Mouse (Mus musculus): Measurements from ENCODE around the gene Npb. TPM values are rescaled to one million over a fixed set of nuclear protein-coding genes. Genes with fewer than 3 reads are reported as not detected.

Npb gene
- polyA plus RNA-seq, 1 experiment from 2014 or later, result 19.5 TPM

GRCm38 (mm10) chr11:120626785-120627467, 18.6 kb downstream of the Npb start:
- H3K4me3 ChIP-seq (ENCODE audit: low read length), result no peak overlapping the region
- no peaks in the 10 kb centered on the region for H3K27me3 ChIP-seq (ENCODE audit: control insufficient read depth, insufficient read depth, low read length)
- WGBS, result 91% methylated on average over 11 of the region's 11 CpGs
- ATAC-seq (ENCODE audit: low FRiP score, low TSS enrichment), result no peak
- H3K9me3 ChIP-seq (ENCODE audit: control insufficient read depth, low read length), result no peaks in the 10 kb centered on the region
- H3K4me1 ChIP-seq (ENCODE audit: control insufficient read depth, insufficient read depth, low read length), result peaks cover 36% of the 10 kb centered on the region
- peaks cover 39% of the 10 kb centered on the region for H3K36me3 ChIP-seq (ENCODE audit: control insufficient read depth, insufficient read depth, low read length)
- H3K9ac ChIP-seq (ENCODE audit: low read depth, low read length), result no peak overlapping the region; the same call in 1 of the 2 replicates
- no peak overlapping the region for H3K27ac ChIP-seq (ENCODE audit: low read depth, low read length)
- H3K4me2 ChIP-seq (replicated peaks; ENCODE audit: low read depth, low read length), result no peak overlapping the region

DNA sequence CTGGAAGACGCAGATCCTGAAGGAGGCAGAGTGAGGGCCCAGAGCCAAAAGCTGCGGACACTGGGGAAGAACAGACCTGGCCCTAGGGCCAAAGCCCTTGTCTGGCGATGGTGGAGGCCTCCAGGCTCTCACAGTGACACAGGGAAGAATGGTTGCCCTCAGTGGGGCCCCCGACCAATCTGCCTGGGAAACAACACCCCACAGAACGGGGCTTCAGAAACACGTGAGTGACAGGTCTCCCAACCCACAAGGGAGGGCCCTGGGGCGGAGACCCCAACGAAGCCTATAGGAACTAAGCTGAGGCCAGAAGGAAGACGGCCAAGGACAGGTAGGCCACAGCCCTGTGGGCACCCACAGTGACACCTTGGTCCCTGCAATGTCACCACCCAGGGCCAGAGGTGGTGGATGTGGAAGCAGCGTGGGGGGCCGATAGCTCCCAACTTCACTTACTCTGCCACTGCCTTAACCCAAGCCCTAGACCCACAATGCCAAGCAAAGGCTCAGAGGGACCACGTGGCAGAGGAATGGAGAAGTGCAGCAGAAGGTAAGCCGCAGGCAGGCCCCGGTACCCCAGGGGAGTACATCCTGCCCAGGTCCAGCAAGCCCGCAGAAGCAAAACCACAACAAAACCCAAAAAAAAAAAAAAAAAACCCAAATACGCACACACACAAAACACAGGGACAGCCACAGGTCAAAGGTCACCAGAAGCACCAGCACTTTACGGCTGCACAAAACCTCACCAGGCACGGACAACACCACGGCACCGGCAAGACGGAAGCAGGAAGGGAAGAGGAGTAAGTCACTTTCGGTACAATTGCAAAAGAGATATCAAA, 19.4 kb downstream of the Npb start:
- no peak overlapping the region for H3K9ac ChIP-seq (ENCODE audit: low read depth, low read length)
- H3K27ac ChIP-seq (ENCODE audit: low read depth, low read length), result no peak overlapping the region
- ATAC-seq (ENCODE audit: low FRiP score, low TSS enrichment), result no peak
- peaks cover 41% of the 10 kb centered on the region for H3K4me1 ChIP-seq (ENCODE audit: control insufficient read depth, insufficient read depth, low read length)
- H3K4me3 ChIP-seq (ENCODE audit: low read length), result no peak overlapping the region
- no peak overlapping the region for H3K4me2 ChIP-seq (replicated peaks; ENCODE audit: low read depth, low read length)
- peaks cover 34% of the 10 kb centered on the region for H3K36me3 ChIP-seq (ENCODE audit: control insufficient read depth, insufficient read depth, low read length)
- no peaks in the 10 kb centered on the region for H3K9me3 ChIP-seq (ENCODE audit: control insufficient read depth, low read length)
- WGBS, result 84% methylated on average over 22 of the region's 22 CpGs
- H3K27me3 ChIP-seq (ENCODE audit: control insufficient read depth, insufficient read depth, low read length), result no peaks in the 10 kb centered on the region

DNA sequence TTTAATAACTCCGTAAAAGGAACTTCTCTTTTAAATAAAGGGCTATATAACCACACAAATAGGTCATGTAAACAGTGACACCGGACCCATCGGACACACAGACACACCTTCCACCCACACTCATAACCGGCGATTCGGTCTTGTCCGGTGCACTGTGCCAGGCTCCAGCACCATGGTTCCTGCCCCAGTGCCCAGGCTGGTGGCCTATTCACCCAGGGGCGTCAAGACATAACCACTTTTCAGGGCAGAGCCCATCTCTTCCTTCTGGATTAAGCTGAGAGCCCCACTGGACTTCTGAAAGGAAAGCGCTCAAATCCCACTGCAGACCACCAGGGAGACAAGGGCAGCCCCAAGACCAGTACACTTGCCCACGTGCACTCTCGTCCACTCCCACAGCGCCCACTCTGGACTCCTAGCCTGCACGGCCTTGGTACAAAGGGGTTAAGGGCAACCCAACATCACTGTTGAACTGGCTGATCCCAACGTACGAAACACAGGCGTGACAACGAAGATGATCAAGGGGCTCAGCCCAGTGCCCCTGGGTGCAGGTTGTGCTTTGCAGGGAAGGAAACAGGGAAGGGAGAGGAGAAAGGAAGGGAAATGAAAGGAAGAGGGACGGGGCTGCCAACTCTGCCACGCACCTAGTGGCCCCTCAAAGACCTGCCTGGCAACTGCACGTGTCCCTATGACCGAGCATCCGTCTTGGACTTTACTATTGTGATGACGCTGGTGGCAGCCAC, 20.5 kb downstream of the Npb start:
- Histone ChIP-seq H3K9ac (ENCODE audit: low read depth, low read length) (no peak overlapping the region), H3K27me3 (ENCODE audit: control insufficient read depth, insufficient read depth, low read length) (no peaks in the 10 kb centered on the region), H3K4me2 (replicated peaks; ENCODE audit: low read depth, low read length) (no peak overlapping the region), H3K36me3 (ENCODE audit: control insufficient read depth, insufficient read depth, low read length) (peaks cover 28% of the 10 kb centered on the region), H3K27ac (ENCODE audit: low read depth, low read length) (no peak overlapping the region), H3K4me3 (ENCODE audit: low read length) (no peak overlapping the region), H3K9me3 (ENCODE audit: control insufficient read depth, low read length) (no peaks in the 10 kb centered on the region), H3K4me1 (ENCODE audit: control insufficient read depth, insufficient read depth, low read length) (peaks cover 41% of the 10 kb centered on the region)
- 94% methylated on average over 23 of the region's 23 CpGs for WGBS
- no peak for ATAC-seq (ENCODE audit: low FRiP score, low TSS enrichment)

DNA sequence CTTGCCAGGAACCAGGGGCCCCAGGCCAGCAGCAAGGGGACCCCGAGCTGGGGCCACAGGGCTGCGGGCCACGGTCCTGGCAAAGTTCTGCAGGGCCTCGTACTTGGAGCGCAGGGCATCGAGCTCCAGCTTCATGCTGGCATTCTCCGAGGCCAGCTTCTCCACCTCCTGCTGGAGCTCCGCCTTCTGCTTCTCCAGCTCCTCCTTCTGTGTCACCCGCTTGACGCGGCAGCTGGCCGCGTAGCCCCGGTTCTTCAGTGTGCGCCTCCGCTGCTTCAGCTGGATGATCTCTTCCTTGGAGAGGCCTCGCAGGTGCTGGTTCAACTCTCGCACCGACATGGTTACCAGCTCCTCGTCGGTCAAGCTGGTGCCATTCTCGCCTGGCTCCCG, 21.1 kb downstream of the Npb start:
- Histone ChIP-seq H3K36me3 (ENCODE audit: control insufficient read depth, insufficient read depth, low read length) (peaks cover 28% of the 10 kb centered on the region), H3K9me3 (ENCODE audit: control insufficient read depth, low read length) (no peaks in the 10 kb centered on the region), H3K27me3 (ENCODE audit: control insufficient read depth, insufficient read depth, low read length) (no peaks in the 10 kb centered on the region), H3K4me2 (replicated peaks; ENCODE audit: low read depth, low read length) (no peak overlapping the region; the same call in 1 of the 2 replicates), H3K27ac (ENCODE audit: low read depth, low read length) (peak overlapping the region; percentile 53; the same call in 1 of the 2 replicates), H3K9ac (ENCODE audit: low read depth, low read length) (peak overlapping the region; percentile 38; the same call in 1 of the 2 replicates), H3K4me3 (ENCODE audit: low read length) (peak overlapping the region; percentile 9; the same call in 1 of the 2 replicates), H3K4me1 (ENCODE audit: control insufficient read depth, insufficient read depth, low read length) (peaks cover 39% of the 10 kb centered on the region)
- 81% methylated on average over 23 of the region's 23 CpGs for WGBS
- no peak for ATAC-seq (ENCODE audit: low FRiP score, low TSS enrichment)

DNA sequence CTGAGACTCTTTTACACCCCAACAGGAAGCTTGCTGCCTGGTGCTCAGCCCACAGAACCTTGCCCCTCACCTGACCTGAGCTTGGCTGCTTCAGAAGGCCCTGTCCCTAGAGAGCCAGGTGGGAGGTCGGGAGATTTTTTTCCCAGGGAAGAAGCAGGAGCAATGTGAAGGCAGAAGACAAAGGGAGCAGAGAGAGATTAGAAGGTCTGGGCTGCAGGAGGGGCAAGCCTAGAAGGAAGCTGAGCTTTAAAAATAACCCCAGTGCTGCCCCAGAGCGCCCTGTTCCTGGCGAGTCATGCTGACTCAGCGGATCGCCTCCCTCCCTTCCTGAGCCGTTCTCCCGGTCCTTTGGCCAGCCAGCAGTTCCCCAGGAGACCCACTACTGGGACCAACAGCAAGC, 21.6 kb downstream of the Npb start:
- no peaks in the 10 kb centered on the region for H3K9me3 ChIP-seq (ENCODE audit: control insufficient read depth, low read length)

GRCm38 (mm10) chr11:120630401-120630871, 22.2 kb downstream of the Npb start:
- WGBS, result 22% methylated on average over 5 of the region's 5 CpGs
- peaks cover 28% of the 10 kb centered on the region for H3K36me3 ChIP-seq (ENCODE audit: control insufficient read depth, insufficient read depth, low read length)
- no peak overlapping the region; the same call in 1 of the 2 replicates for H3K4me3 ChIP-seq (ENCODE audit: low read length)
- peaks cover 35% of the 10 kb centered on the region for H3K4me1 ChIP-seq (ENCODE audit: control insufficient read depth, insufficient read depth, low read length)
- no peak for ATAC-seq (ENCODE audit: low FRiP score, low TSS enrichment)
- no peaks in the 10 kb centered on the region for H3K27me3 ChIP-seq (ENCODE audit: control insufficient read depth, insufficient read depth, low read length)
- H3K4me2 ChIP-seq (replicated peaks; ENCODE audit: low read depth, low read length), result peak overlapping the region; percentile 20
- no peaks in the 10 kb centered on the region for H3K9me3 ChIP-seq (ENCODE audit: control insufficient read depth, low read length)
- H3K9ac ChIP-seq (ENCODE audit: low read depth, low read length), result peak overlapping the region; percentile 38; the same call in 1 of the 2 replicates
- peak overlapping the region; percentile 76 for H3K27ac ChIP-seq (ENCODE audit: low read depth, low read length)

More for the DNA sequence above, 21.6 kb downstream of the Npb start:
- Histone ChIP-seq H3K27me3 (ENCODE audit: control insufficient read depth, insufficient read depth, low read length) (no peaks in the 10 kb centered on the region), H3K4me3 (ENCODE audit: low read length) (peak overlapping the region; percentile 9; the same call in 1 of the 2 replicates), H3K4me2 (replicated peaks; ENCODE audit: low read depth, low read length) (peak overlapping the region; percentile 20), H3K27ac (ENCODE audit: low read depth, low read length) (peak overlapping the region; percentile 76; the same call in 1 of the 2 replicates), H3K9ac (ENCODE audit: low read depth, low read length) (peak overlapping the region; percentile 38), H3K4me1 (ENCODE audit: control insufficient read depth, insufficient read depth, low read length) (peaks cover 39% of the 10 kb centered on the region), H3K36me3 (ENCODE audit: control insufficient read depth, insufficient read depth, low read length) (peaks cover 28% of the 10 kb centered on the region)
- no peak for ATAC-seq (ENCODE audit: low FRiP score, low TSS enrichment)
- 22% methylated on average over 7 of the region's 7 CpGs for WGBS

GRCm38 (mm10) chr11:120630881-120631725, 22.8 kb downstream of the Npb start:
- Histone ChIP-seq H3K36me3 (ENCODE audit: control insufficient read depth, insufficient read depth, low read length) (peaks cover 28% of the 10 kb centered on the region), H3K4me3 (ENCODE audit: low read length) (peak overlapping the region; percentile 98; the same call in 1 of the 2 replicates), H3K27ac (ENCODE audit: low read depth, low read length) (peak overlapping the region; percentile 88), H3K4me2 (replicated peaks; ENCODE audit: low read depth, low read length) (peak overlapping the region; percentile 61), H3K9me3 (ENCODE audit: control insufficient read depth, low read length) (no peaks in the 10 kb centered on the region), H3K9ac (ENCODE audit: low read depth, low read length) (peak overlapping the region; percentile 38; the same call in 1 of the 2 replicates), H3K27me3 (ENCODE audit: control insufficient read depth, insufficient read depth, low read length) (no peaks in the 10 kb centered on the region), H3K4me1 (ENCODE audit: control insufficient read depth, insufficient read depth, low read length) (peaks cover 33% of the 10 kb centered on the region)
- ATAC-seq (ENCODE audit: low FRiP score, low TSS enrichment), result no peak
- 22% methylated on average over 7 of the region's 7 CpGs for WGBS

Measured in kidney, embryonic 14.5 days (tissue).